Mouse (Mus musculus) liver, adult 2 months (tissue): ENCODE data around the gene Spred2. TPM values are rescaled to one million over a fixed set of nuclear protein-coding genes. Genes with fewer than 3 reads are reported as not detected.
"Not testable (repeated sequence)": the region's sequence is repeated elsewhere in the genome, so short reads cannot be mapped to it uniquely, and the experiment has no call there.

Source experiments
- DNase-seq: peaks from one replicate; pipeline ENCODE4 v3.0.0-alpha.2; 2011; ENCODE audit warnings: low read depth, low spot score; ENCODE audit errors: extremely low read depth
- H3K27ac ChIP-seq: fragments of 200-500 bp; replicated peaks from 2 replicates; pipeline ENCODE4 v1.5.1; 2012; ENCODE audit warnings: low read depth, mild to moderate bottlenecking, control low read depth, inconsistent platforms, low read length; ENCODE audit not compliant: insufficient read depth
- H3K27me3 ChIP-seq: fragments of 200-500 bp; 2 replicates; pipeline ENCODE4 v1.6.1; 2012; ENCODE audit warnings: mild to moderate bottlenecking, moderate library complexity, low read length, inconsistent platforms; ENCODE audit not compliant: control insufficient read depth, insufficient read depth
- H3K36me3 ChIP-seq: fragments of 200-500 bp; 2 replicates; pipeline ENCODE4 v1.6.1; 2012; ENCODE audit warnings: low read length, inconsistent platforms; ENCODE audit not compliant: control insufficient read depth, insufficient read depth
- H3K4me1 ChIP-seq: fragments of 200-500 bp; 2 replicates; pipeline ENCODE4 v1.6.1; 2011; ENCODE audit warnings: low read length; ENCODE audit not compliant: control insufficient read depth, insufficient read depth
- H3K4me3 ChIP-seq: fragments of 200-500 bp; 2 replicates; pipeline ENCODE4 v1.5.1; 2011; ENCODE audit warnings: low read depth, mild to moderate bottlenecking, control low read depth, low read length, moderate library complexity; ENCODE audit not compliant: insufficient read depth
- H3K79me2 ChIP-seq: fragments of 200-500 bp; 2 replicates; pipeline ENCODE4 v1.6.1; 2012; ENCODE audit warnings: inconsistent platforms, mild to moderate bottlenecking, low read length, moderate library complexity; ENCODE audit not compliant: control insufficient read depth, insufficient read depth
- H3K9ac ChIP-seq: fragments of 200-500 bp; 2 replicates; pipeline ENCODE4 v1.6.1; 2012; ENCODE audit warnings: low read depth, mild to moderate bottlenecking, control low read depth, inconsistent platforms, low read length
- CTCF ChIP-seq: fragments of 200-500 bp; IDR thresholded peaks from 2 replicates; pipeline ENCODE4 v1.5.1; 2011; ENCODE audit warnings: low read depth, low read length, control low read depth
- POLR2A ChIP-seq: fragments of 200-500 bp; IDR thresholded peaks from 2 replicates; pipeline ENCODE4 v1.6.1; 2011; ENCODE audit warnings: low read length, control low read depth; ENCODE audit not compliant: insufficient read depth; ENCODE audit errors: extremely low read depth
- WGBS: fragments of 180-500 bp; shearing (Covaris S2); methylation state at CpG from one replicate; pipeline ENCODE4 v1.1.7; 2018; 5-methylcytosine and 5-hydroxymethylcytosine counted together
- polyA plus RNA-seq: library from polyadenylated mRNA; depleted of rRNA; stranded (reverse); fragments of >200 nt; gene quantifications from 2 replicates; pipeline ENCODE4 v1.2.3, GENCODE M21; 2012
- total RNA-seq: library from RNA; depleted of rRNA; stranded (reverse); fragments of >200 nt; gene quantifications from 2 replicates; pipeline ENCODE4 v1.2.3, GENCODE M21; 2014

Spred2 gene
- total and polyA plus RNA-seq, 2 experiments, result 3.1 to 5.2 TPM

GRCm38 (mm10) chr11:20059736-20060135 is 135.6 kb downstream of the Spred2 start:
- no peaks in the 10 kb centered on the region for H3K27me3 ChIP-seq
- no peak for DNase-seq
- H3K4me1 ChIP-seq, result no peaks in the 10 kb centered on the region
- H3K79me2 ChIP-seq, result no peaks in the 10 kb centered on the region
- WGBS, result 89% methylated on average over 3 of the region's 3 CpGs
- H3K9ac ChIP-seq, result no peak overlapping the region
- no peak for TF ChIP-seq CTCF
- H3K4me3 ChIP-seq, result no peak overlapping the region
- H3K27ac ChIP-seq, result no peak overlapping the region
- H3K36me3 ChIP-seq, result peaks cover 20% of the 10 kb centered on the region

GRCm38 (mm10) chr11:20062801-20063200 is 138.6 kb downstream of the Spred2 start:
- not testable (repeated sequence) for H3K79me2 ChIP-seq, H3K4me1 ChIP-seq, H3K9ac ChIP-seq, H3K27ac ChIP-seq, H3K4me3 ChIP-seq, H3K27me3 ChIP-seq, DNase-seq
- 93% methylated on average over 9 of the region's 9 CpGs for WGBS
- H3K36me3 ChIP-seq, result peaks cover 34% of the 10 kb centered on the region

GRCm38 (mm10) chr11:20064086-20064485 is 139.9 kb downstream of the Spred2 start:
- 92% methylated on average over 2 of the region's 2 CpGs for WGBS
- H3K36me3 ChIP-seq, result peaks cover 37% of the 10 kb centered on the region
- H3K27me3 ChIP-seq, result not testable (repeated sequence)

GRCm38 (mm10) chr11:20064926-20065325 is 140.8 kb downstream of the Spred2 start:
- WGBS, result 96% methylated on average over 2 of the region's 2 CpGs
- DNase-seq, result no peak
- no peak for TF ChIP-seq CTCF
- Histone ChIP-seq H3K79me2 (no peaks in the 10 kb centered on the region), H3K4me1 (no peaks in the 10 kb centered on the region), H3K27ac (no peak overlapping the region), H3K36me3 (peaks cover 36% of the 10 kb centered on the region), H3K27me3 (no peaks in the 10 kb centered on the region), H3K4me3 (no peak overlapping the region), H3K9ac (no peak overlapping the region)

More at GRCm38 (mm10) chr11:20064086-20064485, 139.9 kb downstream of the Spred2 start:
- DNase-seq, H3K4me1 ChIP-seq, H3K27ac ChIP-seq, H3K79me2 ChIP-seq, H3K9ac ChIP-seq, H3K4me3 ChIP-seq: not testable (repeated sequence)

GRCm38 (mm10) chr11:20066106-20066505 is 141.9 kb downstream of the Spred2 start:
- no peaks in the 10 kb centered on the region for H3K79me2 ChIP-seq
- H3K4me1 ChIP-seq, result no peaks in the 10 kb centered on the region
- 97% methylated on average over 1 of the region's 1 CpGs for WGBS
- H3K9ac ChIP-seq, result no peak overlapping the region
- H3K36me3 ChIP-seq, result peaks cover 39% of the 10 kb centered on the region
- peak; percentile 9 for DNase-seq
- H3K4me3 ChIP-seq, result no peak overlapping the region
- TF ChIP-seq CTCF (no peak), POLR2A (no peak)
- no peak overlapping the region for H3K27ac ChIP-seq
- no peaks in the 10 kb centered on the region for H3K27me3 ChIP-seq

- Histone ChIP-seq H3K4me1 (no peaks in the 10 kb centered on the region), H3K4me3 (no peak overlapping the region), H3K79me2 (no peaks in the 10 kb centered on the region), H3K27ac (no peak overlapping the region), H3K9ac (no peak overlapping the region), H3K27me3 (no peaks in the 10 kb centered on the region), H3K36me3 (peaks cover 48% of the 10 kb centered on the region)
- DNase-seq, result peak; percentile 13
- TF ChIP-seq CTCF (peak; percentile 33; the same call in 1 of the 2 replicates), POLR2A (no peak)
- WGBS, result 63% methylated on average over 1 of the region's 1 CpGs
Observed at GRCm38 (mm10) chr11:20067521-20067920, 143.3 kb downstream of the Spred2 start.
